Comparison of ENCODE assay signal across 7 mouse cellular contexts in genomic region chr1:69684280-69685040, GRCm38 (mm10). TPM values are rescaled to one million over a fixed set of nuclear protein-coding genes. Genes with fewer than 3 reads are reported as not detected.
DNase-seq lines count a peak whose midpoint lies in the region; ATAC-seq and TF ChIP-seq lines count a peak whose summit lies in the region.

No protein-coding gene starts in this region.

- WGBS in lung, adult 2 months = 25% methylated on average over 13 of the region's 13 CpGs
- 29% methylated on average over 13 of the region's 13 CpGs for WGBS in forebrain, embryonic 12.5 days
- WGBS in limb, embryonic 14.5 days = 36% methylated on average over 13 of the region's 13 CpGs
- 29% methylated on average over 13 of the region's 13 CpGs for WGBS in stomach, embryonic 16.5 days

- no peak overlapping the region for H3K9ac ChIP-seq in forebrain, embryonic 12.5 days
- no peak overlapping the region for H3K9ac ChIP-seq in limb, embryonic 14.5 days (ENCODE audit: low read depth, low read length, severe bottlenecking)
- H3K9ac ChIP-seq in stomach, embryonic 16.5 days (ENCODE audit: low read length) = peak overlapping the region; percentile 56

- H3K4me2 ChIP-seq in forebrain, embryonic 12.5 days = peak overlapping the region; percentile 75
- H3K4me2 ChIP-seq in limb, embryonic 14.5 days (replicated peaks; ENCODE audit: low read depth, low read length, severe bottlenecking) = peak overlapping the region; percentile 49
- H3K4me2 ChIP-seq in stomach, embryonic 16.5 days (ENCODE audit: low read depth, low read length) = peak overlapping the region; percentile 58

- TF ChIP-seq CTCF in lung, adult 2 months (IDR thresholded peaks at IDR 0.05; ENCODE audit: insufficient read depth, low read length) = no peak

- no peaks in the 10 kb centered on the region for H3K9me3 ChIP-seq in forebrain, embryonic 12.5 days
- no peaks in the 10 kb centered on the region for H3K9me3 ChIP-seq in limb, embryonic 14.5 days (ENCODE audit: control insufficient read depth, low read length)
- H3K9me3 ChIP-seq in stomach, embryonic 16.5 days (replicated peaks; ENCODE audit: control insufficient read depth, low read length) = no peaks in the 10 kb centered on the region

- DNase-seq in lung, adult 2 months = peak; percentile 8
- DNase-seq in lung, postnatal 14 days = no peak
- DNase-seq in limb, embryonic 14.5 days (ENCODE audit: low spot score) = no peak
- DNase-seq in adrenal gland, postnatal 14 days = no peak
- DNase-seq in urinary bladder, postnatal 36 days (ENCODE audit: low spot score in 2 of 2) = no peak

- H3K27me3 ChIP-seq in forebrain, embryonic 12.5 days = no peaks in the 10 kb centered on the region
- no peaks in the 10 kb centered on the region for H3K27me3 ChIP-seq in limb, embryonic 14.5 days (ENCODE audit: control insufficient read depth, insufficient read depth, low read length)
- H3K27me3 ChIP-seq in stomach, embryonic 16.5 days (ENCODE audit: control insufficient read depth, insufficient read depth, low read length) = no peaks in the 10 kb centered on the region

- ATAC-seq in forebrain, embryonic 12.5 days (ENCODE audit: low FRiP score) = no peak
- ATAC-seq in limb, embryonic 14.5 days (ENCODE audit: low FRiP score, low read depth) = no peak
- ATAC-seq in stomach, embryonic 16.5 days (ENCODE audit: insufficient read depth, low FRiP score) = no peak

- no peaks in the 10 kb centered on the region for H3K36me3 ChIP-seq in forebrain, embryonic 12.5 days (replicated peaks)
- H3K36me3 ChIP-seq in limb, embryonic 14.5 days (ENCODE audit: control insufficient read depth, insufficient read depth, low read length) = no peaks in the 10 kb centered on the region
- H3K36me3 ChIP-seq in stomach, embryonic 16.5 days (ENCODE audit: control insufficient read depth, insufficient read depth, low read length) = no peaks in the 10 kb centered on the region

- H3K4me3 ChIP-seq in lung, adult 2 months (replicated peaks; ENCODE audit: extremely low read depth, low read depth, low read length) = no peak overlapping the region
- peak overlapping the region; percentile 71 for H3K4me3 ChIP-seq in forebrain, embryonic 12.5 days (replicated peaks)
- no peak overlapping the region for H3K4me3 ChIP-seq in limb, embryonic 14.5 days (replicated peaks; ENCODE audit: low read length)
- peak overlapping the region; percentile 66 for H3K4me3 ChIP-seq in stomach, embryonic 16.5 days (replicated peaks; ENCODE audit: low read length)

- no peak for TF ChIP-seq POLR2A in lung, adult 2 months (IDR thresholded peaks at IDR 0.05; ENCODE audit: borderline replicate concordance, extremely low read depth, low read depth, low read length)
- TF ChIP-seq POLR2A in limb, embryonic 14.5 days (IDR thresholded peaks at IDR 0.05; ENCODE audit: borderline replicate concordance, extremely low read depth, insufficient read depth, insufficient read length) = no peak

- H3K27ac ChIP-seq in forebrain, embryonic 12.5 days = no peak overlapping the region
- H3K27ac ChIP-seq in limb, embryonic 14.5 days (replicated peaks; ENCODE audit: low read depth, low read length) = no peak overlapping the region
- peak overlapping the region; percentile 52; the same call in 1 of the 2 replicates for H3K27ac ChIP-seq in stomach, embryonic 16.5 days (ENCODE audit: low read length)

- peaks cover 2% of the 10 kb centered on the region for H3K4me1 ChIP-seq in lung, adult 2 months (ENCODE audit: control insufficient read depth, insufficient read depth, low read length)
- H3K4me1 ChIP-seq in forebrain, embryonic 12.5 days = peaks cover 16% of the 10 kb centered on the region
- 0 out of 2 replicates have a peak, but pooled peaks cover 2% of the 10 kb centered on the region for H3K4me1 ChIP-seq in limb, embryonic 14.5 days (ENCODE audit: control insufficient read depth, insufficient read depth, low read length)
- peaks cover 2% of the 10 kb centered on the region; the same call in 1 of the 2 replicates for H3K4me1 ChIP-seq in stomach, embryonic 16.5 days (ENCODE audit: control insufficient read depth, insufficient read depth, low read length)

RNA-seq across cellular contexts. Expression of gene Ikzf2, which starts 2.6 kb away (rescaled TPM):
- polyA plus RNA-seq in lung, adult 2 months (2012; rRNA removed) = 0.80 and 1.5 TPM in 2 replicates
- 5.6 and 5.9 TPM in 2 replicates for polyA plus RNA-seq in forebrain, embryonic 12.5 days (2016; fragmentation: Nextera tagmentation; extraction: Ambion mirVana)
- 2.2 and 2.6 TPM in 2 replicates for polyA plus RNA-seq in limb, embryonic 14.5 days (2012; rRNA removed)
- polyA plus RNA-seq in limb, embryonic 14.5 days (2014; fragmentation: Nextera tagmentation; extraction: Ambion mirVana) = 4.6 and 4.9 TPM in 2 replicates
- 6.1 and 6.3 TPM in 2 replicates for polyA plus RNA-seq in stomach, embryonic 16.5 days (2015; fragmentation: Nextera tagmentation; extraction: Ambion mirVana)
- 9.2 and 12.2 TPM in 2 replicates for total RNA-seq in adrenal gland, postnatal 14 days (2021)

Comparison
In these comparisons a context has a peak if more than half of its experiments do, and no peak if none do; other contexts are left out.
1. H3K4me3 ChIP-seq: peak in forebrain, embryonic 12.5 days (single experiment) and stomach, embryonic 16.5 days (single experiment); none in lung, adult 2 months (single experiment) and limb, embryonic 14.5 days (single experiment).
2. Peak in every context shown above with its lines, with median percentiles within 50 percentile points of each other: H3K4me2 ChIP-seq.